Mouse (Mus musculus): ENCODE results near the gene Edem2.

Edem2 gene

GRCm38 (mm10) chr2:155687746-155688145 lies 41.5 kb downstream of the Edem2 start:
- DNase-seq (ENCODE audit: low read depth, low spot score): no peak

- no peak for DNase-seq (ENCODE audit: low read depth, low spot score)
Measured at GRCm38 (mm10) chr2:155686572-155686971, 42.7 kb downstream of the Edem2 start.

DNA sequence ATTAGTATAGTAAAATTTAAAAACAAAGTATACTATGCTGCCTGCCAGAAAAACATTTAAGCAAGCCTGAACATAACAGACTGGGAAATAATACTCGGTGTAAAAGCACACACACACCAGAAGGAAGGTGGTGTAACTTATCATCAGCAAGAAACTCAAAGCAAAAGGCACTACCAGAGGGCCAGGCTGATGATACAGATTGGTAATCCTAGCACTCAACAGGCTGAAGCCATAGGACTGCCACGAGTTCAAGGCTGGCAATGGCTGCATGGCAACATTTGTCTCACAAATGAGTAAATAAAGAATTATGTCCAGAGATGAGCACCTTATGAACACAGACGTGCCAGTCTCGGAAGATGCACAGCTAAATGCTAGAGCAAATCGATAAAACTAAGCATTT lies 45.5 kb downstream of the Edem2 start:
- DNase-seq (ENCODE audit: low read depth, low spot score): no peak

DNA sequence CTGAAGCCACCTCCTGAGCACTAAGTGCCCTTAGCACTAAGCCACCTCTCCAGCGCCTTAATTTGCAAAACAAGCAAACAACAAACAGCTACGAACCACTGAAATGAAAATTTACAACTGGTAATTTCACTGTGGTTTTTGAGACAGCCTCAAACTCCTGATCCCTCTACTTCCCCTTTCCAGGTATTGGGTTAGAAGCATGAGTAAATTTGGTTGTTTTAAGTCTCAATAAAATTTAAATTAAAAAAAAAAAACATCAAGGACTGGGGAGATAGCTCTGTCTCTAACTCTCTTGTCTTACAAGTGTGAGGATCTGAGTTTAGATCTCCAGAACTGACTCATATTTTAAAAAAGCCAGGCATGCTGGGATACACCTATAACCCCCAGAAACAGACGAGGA lies 46.1 kb downstream of the Edem2 start:
- DNase-seq (ENCODE audit: low read depth, low spot score): no peak

- DNase-seq (ENCODE audit: low read depth, low spot score): no peak
Measured at GRCm38 (mm10) chr2:155681874-155682273, 47.4 kb downstream of the Edem2 start.

DNA sequence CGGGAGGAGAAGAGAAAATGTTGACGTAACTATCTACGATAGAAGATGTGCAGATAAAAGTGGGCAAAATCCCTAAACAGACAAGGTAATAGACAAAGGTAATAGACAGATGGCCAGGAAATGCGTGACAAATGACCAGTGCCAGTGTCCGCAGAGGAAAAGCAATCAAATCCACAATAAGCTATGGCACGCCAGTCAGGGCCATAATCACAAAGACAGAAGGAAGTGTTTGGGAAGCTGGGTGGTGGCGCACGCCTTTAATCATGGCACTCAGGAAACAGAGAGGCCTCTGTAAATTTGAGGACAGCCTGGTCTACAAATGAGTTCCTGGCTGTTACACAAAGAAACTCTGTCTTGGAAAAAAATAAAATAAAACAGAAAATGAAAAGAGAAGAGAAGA lies 48.1 kb downstream of the Edem2 start:
- DNase-seq (ENCODE audit: low read depth, low spot score): no peak

DNA sequence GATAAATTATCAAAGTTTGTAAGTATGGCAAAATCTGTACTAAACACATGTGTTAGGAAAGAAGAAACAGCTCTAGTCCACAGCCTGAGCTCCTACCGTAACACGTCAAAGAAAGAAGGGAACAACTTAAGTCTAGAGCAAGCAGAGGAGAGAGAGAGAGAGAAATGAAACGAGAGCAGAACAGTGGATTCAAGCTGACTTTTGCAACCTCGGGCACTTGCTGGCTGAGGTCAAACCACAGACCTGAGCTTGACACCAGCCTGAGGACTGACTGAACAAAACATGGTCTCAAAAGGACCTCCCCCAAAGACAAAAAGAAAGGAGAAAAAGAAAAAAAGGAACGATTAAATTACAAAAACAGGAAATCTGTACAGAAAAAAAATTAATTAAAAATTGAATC lies 48.7 kb downstream of the Edem2 start:
- no peak for DNase-seq (ENCODE audit: low read depth, low spot score)

- DNase-seq (ENCODE audit: low read depth, low spot score): no peak
Measured at GRCm38 (mm10) chr2:155679586-155680110, 49.6 kb downstream of the Edem2 start.

- DNase-seq (ENCODE audit: low read depth, low spot score): no peak
Measured at GRCm38 (mm10) chr2:155675118-155675517, 54.2 kb downstream of the Edem2 start.

DNA sequence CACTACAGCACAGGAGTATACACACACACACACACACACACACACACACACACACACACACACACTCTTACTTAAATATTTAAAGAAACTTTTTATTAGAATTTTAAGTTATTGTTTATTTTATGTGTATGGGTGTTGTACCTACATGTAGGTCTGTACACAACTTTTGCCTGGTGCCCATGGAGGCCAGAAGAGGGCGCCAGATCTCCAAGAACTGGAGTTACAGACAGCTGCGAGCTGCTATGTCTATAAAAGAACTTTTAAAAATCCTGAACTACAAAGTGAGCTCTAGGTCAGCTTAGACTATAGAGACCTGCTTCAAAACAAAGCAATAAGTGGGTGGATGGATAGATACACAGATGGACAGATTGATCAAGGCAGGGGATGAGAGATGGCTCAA lies 55.7 kb downstream of the Edem2 start:
- DNase-seq (ENCODE audit: low read depth, low spot score): peak; percentile 22

GRCm38 (mm10) chr2:155671236-155671635 lies 58.0 kb downstream of the Edem2 start:
- no peak for DNase-seq (ENCODE audit: low read depth, low spot score)

DNA sequence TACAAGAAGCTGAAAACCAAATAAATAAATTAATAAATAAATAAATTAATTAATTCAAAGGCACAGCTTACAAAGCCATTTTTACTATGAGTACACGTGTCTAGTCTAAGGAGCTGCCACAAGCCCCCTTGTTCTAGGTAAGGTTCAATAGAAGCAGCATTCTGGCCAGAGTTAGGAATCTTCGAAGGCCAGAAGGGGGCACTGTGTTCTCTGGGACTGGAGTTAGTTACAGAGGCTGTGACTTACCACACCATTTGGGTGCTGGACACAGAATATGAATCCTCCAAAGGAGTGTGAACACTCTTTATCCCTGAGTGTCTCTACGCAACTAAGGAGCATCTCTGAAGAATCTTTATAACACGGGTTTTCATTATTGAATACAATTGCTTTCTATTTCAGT lies 60.8 kb downstream of the Edem2 start:
- DNase-seq (ENCODE audit: low read depth, low spot score): no peak

DNA sequence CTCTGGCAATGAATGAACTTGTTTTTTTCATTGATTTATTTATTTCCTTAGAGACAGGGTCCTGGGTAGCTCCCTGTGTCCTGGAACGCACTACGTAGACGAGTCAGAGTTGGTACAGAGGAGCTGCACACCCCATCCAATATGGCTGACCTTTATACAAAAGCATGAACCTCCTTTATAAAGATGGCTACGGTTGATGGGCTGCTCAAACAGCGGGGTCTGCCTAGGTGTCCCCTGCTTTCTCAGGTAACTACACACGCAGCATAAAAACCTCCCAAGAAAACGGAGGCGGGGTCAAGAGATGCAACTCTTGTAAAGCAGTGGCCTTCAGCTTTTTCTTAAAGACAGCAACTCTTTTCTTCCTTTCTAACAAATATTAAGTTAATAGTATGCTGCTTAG lies 61.4 kb downstream of the Edem2 start:
- DNase-seq (ENCODE audit: low read depth, low spot score): no peak

DNA sequence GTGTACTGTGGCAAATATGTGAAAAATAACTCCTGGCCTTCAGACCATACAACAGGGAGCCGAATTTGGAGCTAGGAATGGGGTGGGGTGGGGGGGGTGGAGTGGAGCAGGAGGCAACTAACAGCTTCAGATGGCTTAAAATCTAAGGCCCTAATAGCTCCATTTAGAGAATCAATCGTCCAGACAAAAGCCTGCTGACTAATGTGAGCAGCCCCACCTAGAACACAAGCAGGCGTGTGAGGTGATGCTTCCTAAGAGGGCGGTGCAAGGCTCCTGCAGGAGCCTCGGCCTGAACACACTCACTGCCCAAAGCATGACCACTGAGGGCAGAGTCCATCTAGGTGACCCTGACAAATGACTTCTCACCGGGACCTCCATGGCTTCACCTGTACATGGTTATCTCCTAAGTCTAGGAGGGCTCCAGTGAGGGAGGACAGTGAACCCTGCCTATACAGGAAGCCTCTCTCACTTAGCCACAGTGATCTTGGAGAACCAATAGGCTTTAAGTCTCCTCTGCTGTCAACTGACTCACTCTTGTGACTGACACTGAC lies 65.3 kb downstream of the Edem2 start:
- no peak for DNase-seq (ENCODE audit: low read depth, low spot score)

DNA sequence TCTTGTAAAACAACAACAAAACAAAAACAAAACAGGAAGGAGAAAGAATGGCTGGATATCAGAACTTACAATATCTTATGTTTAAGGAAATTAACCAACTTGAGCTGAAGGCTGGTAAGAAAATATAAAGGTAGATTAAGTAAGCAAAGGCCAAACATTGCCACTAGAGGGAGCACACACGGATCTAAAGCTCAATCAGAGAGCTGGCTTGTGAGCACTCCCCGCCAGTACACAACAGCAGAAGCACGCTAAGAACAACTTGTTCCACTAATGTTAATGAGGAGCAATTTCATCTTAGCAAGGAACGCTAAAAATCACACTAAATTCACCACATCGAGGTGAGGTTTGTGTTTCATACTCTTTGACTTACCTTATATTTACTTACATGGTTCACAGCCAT lies 66.2 kb downstream of the Edem2 start:
- DNase-seq (ENCODE audit: low read depth, low spot score): peak; percentile 73

- DNase-seq (ENCODE audit: low read depth, low spot score): peak; percentile 70
Measured at GRCm38 (mm10) chr2:155662390-155662789, 66.9 kb downstream of the Edem2 start.

DNA sequence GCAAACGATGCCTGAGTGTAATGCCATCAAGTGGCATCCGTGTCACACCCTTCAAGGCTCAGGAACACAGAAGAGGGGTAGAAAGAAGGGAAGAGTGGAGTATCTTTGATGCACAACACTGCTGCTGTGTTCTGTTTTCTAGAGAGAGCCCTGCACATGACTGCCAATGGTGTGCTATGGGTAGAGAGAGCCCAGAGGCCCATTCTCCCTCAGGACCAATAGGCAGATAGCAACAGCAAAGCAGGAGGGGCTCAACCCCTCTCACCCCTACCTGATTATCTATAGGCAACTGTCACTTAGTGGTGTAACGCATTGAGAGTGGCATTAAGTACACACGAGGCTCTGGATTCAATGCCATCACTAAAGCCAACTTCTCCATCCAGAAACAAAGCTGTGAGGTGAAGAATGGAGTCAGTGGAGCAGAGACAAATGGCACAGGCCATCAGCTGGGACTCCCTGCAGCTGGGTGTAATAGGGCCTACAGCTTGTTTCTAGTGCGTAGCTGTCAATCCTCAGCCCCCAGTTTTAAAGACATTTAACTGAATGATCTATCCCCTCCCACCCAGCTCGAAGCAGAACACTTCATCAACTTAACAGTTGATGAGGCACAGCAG lies 73.4 kb downstream of the Edem2 start:
- DNase-seq (ENCODE audit: low read depth, low spot score): no peak

GRCm38 (mm10) chr2:155652618-155653017 lies 76.7 kb downstream of the Edem2 start:
- DNase-seq (ENCODE audit: low read depth, low spot score): no peak

All from telencephalon, adult 2 months (tissue).